Mouse (Mus musculus): Measurements from ENCODE around the gene Zfand4. TPM values are rescaled to one million over a fixed set of nuclear protein-coding genes. Genes with fewer than 3 reads are reported as not detected.

Gene Zfand4
- polyA plus RNA-seq, 1 experiment from 2014 or later: 11.6 TPM

DNA sequence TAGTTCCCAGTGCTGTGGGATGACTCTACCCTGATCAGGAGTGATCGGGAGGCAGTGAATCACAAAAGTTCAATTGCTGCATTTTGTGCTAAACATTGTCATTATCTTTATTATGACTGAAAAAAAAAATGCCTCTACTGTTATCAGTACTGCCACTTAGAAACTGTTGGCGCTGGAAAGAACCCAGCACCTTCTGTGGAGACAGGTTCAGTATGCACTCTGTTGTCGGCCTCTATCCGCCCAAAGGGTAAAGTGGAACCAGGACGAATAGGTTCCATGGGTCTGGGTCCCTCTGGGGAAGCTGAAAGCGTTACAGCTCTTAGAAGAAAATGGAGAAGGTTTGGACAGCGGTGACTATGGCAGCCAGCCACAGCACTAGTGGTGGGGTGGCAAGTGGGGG lies 114.9 kb downstream of the Zfand4 start:
- no peak for ATAC-seq (ENCODE audit: insufficient number of reproducible peaks, insufficient read depth, low FRiP score, low TSS enrichment)
- H3K9me3 ChIP-seq: no peaks in the 10 kb centered on the region
- no peak overlapping the region for H3K9ac ChIP-seq
- H3K36me3 ChIP-seq: no peaks in the 10 kb centered on the region
- H3K4me2 ChIP-seq (replicated peaks): no peak overlapping the region
- no peak overlapping the region for H3K27ac ChIP-seq
- WGBS: 89% methylated on average over 7 of the region's 7 CpGs
- H3K4me3 ChIP-seq: no peak overlapping the region
- no peaks in the 10 kb centered on the region for H3K27me3 ChIP-seq
- H3K4me1 ChIP-seq: peaks cover 7% of the 10 kb centered on the region; the same call in 1 of the 2 replicates

Other genes starting within 250 kb of the Zfand4 start
- gene Tmcc1, start 70.7 kb upstream of the Zfand4 start, polyA plus RNA-seq (2016; fragmentation: Nextera tagmentation; extraction: Ambion mirVana): 19.3 and 19.5 TPM in 2 replicates
- gene Washc2, start 56.2 kb upstream of the Zfand4 start, polyA plus RNA-seq (2016; fragmentation: Nextera tagmentation; extraction: Ambion mirVana): 63.8 and 67.4 TPM in 2 replicates
- 31.1 and 32.7 TPM in 2 replicates for gene March8, start 73.8 kb downstream of the Zfand4 start, polyA plus RNA-seq (2016; fragmentation: Nextera tagmentation; extraction: Ambion mirVana)
- gene Alox5, start 197.0 kb downstream of the Zfand4 start, polyA plus RNA-seq (2016; fragmentation: Nextera tagmentation; extraction: Ambion mirVana): 0.92 and 0.95 TPM in 2 replicates
- gene Olfr211, start 224.9 kb downstream of the Zfand4 start, polyA plus RNA-seq (2016; fragmentation: Nextera tagmentation; extraction: Ambion mirVana): not detected in 2 replicates
- gene Olfr212, start 242.3 kb downstream of the Zfand4 start, polyA plus RNA-seq (2016; fragmentation: Nextera tagmentation; extraction: Ambion mirVana): not detected in 2 replicates

Data from embryonic facial prominence, embryonic 12.5 days (tissue).